Mouse (Mus musculus): ENCODE data around the gene Il6st. TPM values are rescaled to one million over a fixed set of nuclear protein-coding genes. Genes with fewer than 3 reads are reported as not detected.

Il6st gene
- total and polyA plus RNA-seq, 3 experiments: 39.0 to 256 (median 204) TPM

- TF ChIP-seq CTCF (IDR thresholded peaks at IDR 0.05) (no peak), POLR2A (IDR thresholded peaks at IDR 0.05; ENCODE audit: insufficient read depth, low read depth, low read length) (no peak), EP300 (IDR thresholded peaks at IDR 0.05; ENCODE audit: insufficient read depth, low read depth, low read length) (no peak)
- 87% methylated on average over 3 of the region's 3 CpGs for WGBS
- intact Hi-C loops (cut with DNase I): no loop called here
- H3K4me1 ChIP-seq (ENCODE audit: control insufficient read depth, insufficient read depth, low read length): no peaks in the 10 kb centered on the region
- H3K27ac ChIP-seq: no peak overlapping the region
- no peak overlapping the region for H3K9ac ChIP-seq (ENCODE audit: low read depth, low read length)
- H3K79me2 ChIP-seq (replicated peaks; ENCODE audit: control insufficient read depth, insufficient read depth, low read length): no peaks in the 10 kb centered on the region
- H3K36me3 ChIP-seq (ENCODE audit: control insufficient read depth, insufficient read depth, low read length): no peaks in the 10 kb centered on the region
- no peak overlapping the region for H3K4me3 ChIP-seq
- no peaks in the 10 kb centered on the region for H3K27me3 ChIP-seq (ENCODE audit: control insufficient read depth, insufficient read depth, low read length)
- DNase-seq: no peak
Measured at GRCm38 (mm10) chr13:112522896-112523295, 59.0 kb downstream of the Il6st start.

GRCm38 (mm10) chr13:112523346-112523970 lies 59.6 kb downstream of the Il6st start:
- TF ChIP-seq EP300 (IDR thresholded peaks at IDR 0.05; ENCODE audit: insufficient read depth, low read depth, low read length) (no peak), CTCF (IDR thresholded peaks at IDR 0.05) (no peak), POLR2A (IDR thresholded peaks at IDR 0.05; ENCODE audit: insufficient read depth, low read depth, low read length) (no peak)
- no peaks in the 10 kb centered on the region for H3K36me3 ChIP-seq (ENCODE audit: control insufficient read depth, insufficient read depth, low read length)
- H3K79me2 ChIP-seq (replicated peaks; ENCODE audit: control insufficient read depth, insufficient read depth, low read length): no peaks in the 10 kb centered on the region
- intact Hi-C loops (cut with DNase I): no loop called here
- no peak overlapping the region for H3K9ac ChIP-seq (ENCODE audit: low read depth, low read length)
- no peak for DNase-seq
- H3K4me1 ChIP-seq (ENCODE audit: control insufficient read depth, insufficient read depth, low read length): no peaks in the 10 kb centered on the region
- no peak overlapping the region for H3K27ac ChIP-seq
- no peaks in the 10 kb centered on the region for H3K27me3 ChIP-seq (ENCODE audit: control insufficient read depth, insufficient read depth, low read length)
- WGBS: 68% methylated on average over 10 of the region's 10 CpGs
- no peak overlapping the region for H3K4me3 ChIP-seq

- WGBS: 71% methylated on average over 1 of the region's 1 CpGs
- H3K4me3 ChIP-seq: no peak overlapping the region
- H3K79me2 ChIP-seq (replicated peaks; ENCODE audit: control insufficient read depth, insufficient read depth, low read length): no peaks in the 10 kb centered on the region
- no peaks in the 10 kb centered on the region for H3K36me3 ChIP-seq (ENCODE audit: control insufficient read depth, insufficient read depth, low read length)
- H3K27ac ChIP-seq: no peak overlapping the region
- no peak overlapping the region for H3K9ac ChIP-seq (ENCODE audit: low read depth, low read length)
- no peak for DNase-seq
- intact Hi-C loops (cut with DNase I): no loop called here
- peaks cover 3% of the 10 kb centered on the region for H3K4me1 ChIP-seq (ENCODE audit: control insufficient read depth, insufficient read depth, low read length)
- no peak for TF ChIP-seq CTCF (IDR thresholded peaks at IDR 0.05)
- no peak for TF ChIP-seq POLR2A (IDR thresholded peaks at IDR 0.05; ENCODE audit: insufficient read depth, low read depth, low read length)
- TF ChIP-seq EP300 (IDR thresholded peaks at IDR 0.05; ENCODE audit: insufficient read depth, low read depth, low read length): no peak
- H3K27me3 ChIP-seq (ENCODE audit: control insufficient read depth, insufficient read depth, low read length): no peaks in the 10 kb centered on the region
Measured at GRCm38 (mm10) chr13:112527186-112527585, 63.3 kb downstream of the Il6st start.

- TF ChIP-seq POLR2A (IDR thresholded peaks at IDR 0.05; ENCODE audit: insufficient read depth, low read depth, low read length) (no peak), EP300 (IDR thresholded peaks at IDR 0.05; ENCODE audit: insufficient read depth, low read depth, low read length) (peak; percentile 42; the same call in 1 of the 2 replicates), CTCF (IDR thresholded peaks at IDR 0.05) (peak; percentile 94)
- no peak overlapping the region for H3K9ac ChIP-seq (ENCODE audit: low read depth, low read length)
- no peak overlapping the region for H3K4me3 ChIP-seq
- DNase-seq: peak; percentile 76 to 81
- H3K36me3 ChIP-seq (ENCODE audit: control insufficient read depth, insufficient read depth, low read length): no peaks in the 10 kb centered on the region
- H3K79me2 ChIP-seq (replicated peaks; ENCODE audit: control insufficient read depth, insufficient read depth, low read length): no peaks in the 10 kb centered on the region
- no peaks in the 10 kb centered on the region for H3K27me3 ChIP-seq (ENCODE audit: control insufficient read depth, insufficient read depth, low read length)
- H3K4me1 ChIP-seq (ENCODE audit: control insufficient read depth, insufficient read depth, low read length): peaks cover 3% of the 10 kb centered on the region
- WGBS: 29% methylated on average over 3 of the region's 3 CpGs
- intact Hi-C loops (cut with DNase I): loop anchor here (1.0 kb wide), 2 partner anchors 222 to 258 kb away; no protein-coding TSS in a partner anchor
- H3K27ac ChIP-seq: no peak overlapping the region
Measured at GRCm38 (mm10) chr13:112529893-112530292, 66.0 kb downstream of the Il6st start.

GRCm38 (mm10) chr13:112532235-112532634 lies 68.4 kb downstream of the Il6st start:
- no peak for TF ChIP-seq CTCF (IDR thresholded peaks at IDR 0.05)
- no peak for TF ChIP-seq EP300 (IDR thresholded peaks at IDR 0.05; ENCODE audit: insufficient read depth, low read depth, low read length)
- TF ChIP-seq POLR2A (IDR thresholded peaks at IDR 0.05; ENCODE audit: insufficient read depth, low read depth, low read length): no peak
- intact Hi-C loops (cut with DNase I): no loop called here
- WGBS: 92% methylated on average over 6 of the region's 6 CpGs

GRCm38 (mm10) chr13:112533556-112533955 lies 69.7 kb downstream of the Il6st start:
- WGBS: 55% methylated on average over 9 of the region's 9 CpGs

More at GRCm38 (mm10) chr13:112532235-112532634, 68.4 kb downstream of the Il6st start:
- no peak overlapping the region for H3K9ac ChIP-seq (ENCODE audit: low read depth, low read length)
- no peaks in the 10 kb centered on the region for H3K27me3 ChIP-seq (ENCODE audit: control insufficient read depth, insufficient read depth, low read length)
- no peak overlapping the region for H3K4me3 ChIP-seq
- H3K79me2 ChIP-seq (replicated peaks; ENCODE audit: control insufficient read depth, insufficient read depth, low read length): no peaks in the 10 kb centered on the region
- no peaks in the 10 kb centered on the region for H3K36me3 ChIP-seq (ENCODE audit: control insufficient read depth, insufficient read depth, low read length)
- peaks cover 3% of the 10 kb centered on the region for H3K4me1 ChIP-seq (ENCODE audit: control insufficient read depth, insufficient read depth, low read length)
- no peak overlapping the region for H3K27ac ChIP-seq
- no peak for DNase-seq

More at GRCm38 (mm10) chr13:112533556-112533955, 69.7 kb downstream of the Il6st start:
- Histone ChIP-seq H3K79me2 (replicated peaks; ENCODE audit: control insufficient read depth, insufficient read depth, low read length) (no peaks in the 10 kb centered on the region), H3K36me3 (ENCODE audit: control insufficient read depth, insufficient read depth, low read length) (no peaks in the 10 kb centered on the region), H3K27me3 (ENCODE audit: control insufficient read depth, insufficient read depth, low read length) (no peaks in the 10 kb centered on the region), H3K4me3 (no peak overlapping the region), H3K9ac (ENCODE audit: low read depth, low read length) (no peak overlapping the region), H3K27ac (no peak overlapping the region), H3K4me1 (ENCODE audit: control insufficient read depth, insufficient read depth, low read length) (peaks cover 3% of the 10 kb centered on the region)
- no peak for DNase-seq
- intact Hi-C loops (cut with DNase I): no loop called here
- TF ChIP-seq POLR2A (IDR thresholded peaks at IDR 0.05; ENCODE audit: insufficient read depth, low read depth, low read length) (no peak), CTCF (IDR thresholded peaks at IDR 0.05) (no peak), EP300 (IDR thresholded peaks at IDR 0.05; ENCODE audit: insufficient read depth, low read depth, low read length) (no peak)

Data from heart, adult 2 months (tissue).